Mouse (Mus musculus) retina, postnatal 7 days (tissue): Measurements from ENCODE around the gene Tsen15.
"Not testable (repeated sequence)": the region's sequence is repeated elsewhere in the genome, so short reads cannot be mapped to it uniquely, and the experiment has no call there.

Experiments used
- DNase-seq: peaks from one replicate; pipeline ENCODE4 v3.0.0-alpha.2; 2012; ENCODE audit warnings: low read depth, low spot score

Tsen15 gene

GRCm38 (mm10) chr1:152385693-152386092 lies 795 bp downstream of the Tsen15 start:
- not testable (repeated sequence) for DNase-seq

- DNase-seq = no peak
Measured at GRCm38 (mm10) chr1:152384589-152384988, 1.9 kb downstream of the Tsen15 start.

GRCm38 (mm10) chr1:152378311-152378710 lies 8.2 kb downstream of the Tsen15 start:
- DNase-seq = no peak

GRCm38 (mm10) chr1:152369139-152369538 lies 17.3 kb downstream of the Tsen15 start:
- peak; percentile 40 for DNase-seq

- no peak for DNase-seq
Measured at GRCm38 (mm10) chr1:152368311-152369088, 18.0 kb downstream of the Tsen15 start.

GRCm38 (mm10) chr1:152356721-152357120 lies 29.8 kb downstream of the Tsen15 start:
- no peak for DNase-seq

- no peak for DNase-seq
Measured at GRCm38 (mm10) chr1:152347946-152348345, 38.5 kb downstream of the Tsen15 start.

GRCm38 (mm10) chr1:152324024-152324423 lies 62.5 kb downstream of the Tsen15 start:
- no peak for DNase-seq
